Mouse (Mus musculus) testis, postnatal 10 days (tissue): ENCODE data around the gene Anapc4.

Experiments used
- DNase-seq: peaks from one replicate; pipeline ENCODE4 v3.0.0; 2021; ENCODE audit warnings: low spot score

The Anapc4 gene

GRCm38 (mm10) chr5:52868918-52869703 lies 35.3 kb downstream of the Anapc4 start:
- DNase-seq = no peak

DNA sequence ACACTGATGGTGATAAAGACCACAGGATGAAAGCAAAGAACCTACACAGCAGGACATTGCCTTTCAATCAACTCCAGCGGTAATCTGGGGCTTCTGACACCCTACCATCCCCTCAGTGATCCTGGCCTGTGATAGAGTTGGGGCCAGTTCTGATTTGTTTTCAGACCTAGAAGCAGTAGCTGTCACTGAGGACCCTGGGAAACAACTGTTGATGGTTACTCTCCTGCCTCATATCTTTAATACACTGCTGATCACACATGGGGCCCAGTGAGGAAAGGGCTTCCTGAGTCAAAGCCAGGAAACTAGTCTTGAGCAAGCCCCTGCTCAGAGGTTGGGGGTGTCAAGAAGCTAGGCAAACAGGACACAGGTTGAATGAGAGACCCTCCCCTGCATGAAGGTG lies 37.6 kb downstream of the Anapc4 start:
- peak; percentile 9 for DNase-seq

DNA sequence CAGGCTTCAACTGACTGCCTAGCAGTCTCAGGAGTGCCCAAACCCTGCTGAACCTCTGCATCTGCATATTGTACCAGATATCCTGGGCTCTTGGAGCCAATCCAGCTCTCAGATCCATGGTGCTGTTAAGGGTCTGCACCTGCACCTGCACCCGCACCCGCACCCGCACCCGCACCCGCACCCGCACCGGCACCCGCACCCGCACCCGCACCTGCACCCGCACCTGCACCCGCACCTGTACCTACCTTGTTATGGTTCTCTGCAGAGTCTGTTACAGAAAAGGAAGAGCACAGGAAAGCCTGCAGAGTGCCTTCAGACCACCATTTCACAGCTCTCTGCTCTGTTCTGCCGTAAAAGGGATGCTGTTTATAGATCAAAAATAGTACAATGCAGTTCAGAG lies 38.2 kb downstream of the Anapc4 start:
- peak; percentile 38 for DNase-seq

GRCm38 (mm10) chr5:52878847-52879246 lies 45.0 kb downstream of the Anapc4 start:
- DNase-seq = peak; percentile 73

- DNase-seq = no peak
These were observed 46.1 kb downstream of the Anapc4 start for GRCm38 (mm10) chr5:52879926-52880325.

DNA sequence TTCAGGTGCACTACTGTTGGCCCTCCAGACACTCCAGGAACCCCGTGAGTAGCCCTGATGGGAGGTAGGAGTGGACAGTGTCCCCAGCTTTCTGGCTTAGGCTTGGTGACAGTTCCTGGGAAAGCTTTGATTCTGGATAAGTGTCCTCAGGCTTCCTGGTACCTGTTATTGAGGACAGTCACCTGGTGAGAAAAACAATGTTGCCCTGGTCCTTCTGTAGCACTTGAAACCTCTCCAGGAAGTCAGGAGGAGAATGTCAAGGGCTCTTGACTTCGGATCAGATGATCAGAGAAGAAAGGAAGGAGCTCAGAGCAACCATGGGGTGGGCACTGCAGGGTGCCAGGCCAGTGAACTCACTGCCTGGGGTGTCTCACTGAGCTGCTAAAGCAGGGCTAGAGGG lies 48.6 kb downstream of the Anapc4 start:
- no peak for DNase-seq

DNA sequence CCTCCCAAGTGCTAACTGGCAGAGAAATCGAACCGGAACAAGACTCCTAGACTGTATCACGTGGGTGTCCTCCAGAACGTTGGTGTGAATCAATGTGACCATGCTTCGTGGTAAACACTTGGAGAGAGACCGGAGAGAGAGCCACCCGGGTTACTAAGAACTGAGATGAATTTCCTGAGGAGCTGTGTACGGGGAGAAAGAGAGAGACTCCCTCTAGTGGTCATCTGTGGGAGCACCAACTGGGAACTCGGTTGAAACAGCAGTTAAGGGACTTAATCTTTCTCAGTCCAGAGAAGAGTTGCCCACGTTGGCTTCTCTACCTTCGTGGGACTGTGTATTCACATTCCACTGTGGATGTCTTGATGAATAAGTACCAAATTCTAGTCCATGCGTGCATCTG lies 53.3 kb downstream of the Anapc4 start:
- DNase-seq = peak; percentile 78

DNA sequence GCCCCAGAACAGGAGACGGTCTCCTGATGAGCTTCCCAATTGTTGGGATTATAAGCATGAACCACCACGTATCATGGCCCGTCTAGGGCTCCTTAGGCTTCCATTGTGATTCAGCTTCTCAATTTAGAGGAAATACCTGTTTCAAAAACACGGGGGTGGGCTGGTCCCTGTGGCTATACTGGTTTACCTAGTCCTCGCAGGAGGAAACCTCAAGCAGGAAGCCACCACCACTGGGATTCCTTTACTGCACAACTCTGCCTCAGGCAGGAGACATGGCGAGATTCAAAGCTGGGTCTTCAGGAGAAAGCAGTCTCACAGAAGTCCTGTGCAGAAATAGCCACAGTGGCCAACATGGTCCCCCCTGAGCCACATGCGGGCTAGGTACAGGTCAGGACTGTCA lies 56.1 kb downstream of the Anapc4 start:
- no peak for DNase-seq

DNA sequence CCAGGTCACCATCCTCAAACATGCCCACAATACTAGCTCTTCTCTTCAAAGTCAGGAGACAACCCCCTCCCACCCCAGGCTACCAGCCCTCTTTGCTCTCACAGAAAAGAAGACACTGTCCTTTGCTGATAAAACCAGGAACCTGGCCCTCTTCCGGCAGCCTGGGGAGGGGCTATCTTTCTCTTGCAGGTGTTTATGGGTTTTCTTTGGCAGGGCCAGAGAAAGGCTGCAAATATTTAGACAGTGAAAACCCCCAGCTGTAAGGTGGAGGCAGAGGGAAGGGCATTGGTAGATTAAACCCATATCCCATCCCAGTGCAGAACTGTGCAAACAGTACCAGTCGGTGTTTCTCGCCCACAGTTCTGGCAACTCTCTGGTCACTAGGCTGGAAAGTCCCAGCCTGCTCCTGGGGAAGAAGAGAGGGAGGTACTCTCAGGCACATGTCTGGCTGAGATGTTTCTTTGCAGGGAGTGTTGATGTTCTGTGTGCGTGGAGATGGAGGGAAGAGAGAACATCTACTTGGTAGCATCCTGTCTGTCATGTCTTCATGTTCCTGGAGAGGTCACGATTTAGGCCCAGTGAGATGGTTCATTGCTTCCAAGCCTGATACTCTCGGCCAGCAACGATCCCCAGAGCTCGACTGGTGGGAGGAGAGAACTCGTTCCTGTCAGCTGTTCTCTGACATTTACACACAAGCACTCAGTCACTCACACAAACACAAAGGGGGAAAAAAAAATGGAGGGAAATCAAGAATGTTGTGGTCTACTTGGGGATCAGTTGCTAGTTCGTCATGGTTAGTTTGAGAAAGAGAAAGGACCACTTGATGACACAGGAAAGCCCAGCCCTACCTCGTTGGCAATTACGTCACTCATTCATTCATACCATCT lies 58.4 kb downstream of the Anapc4 start:
- no peak for DNase-seq

GRCm38 (mm10) chr5:52893938-52894337 lies 60.1 kb downstream of the Anapc4 start:
- DNase-seq = no peak

DNA sequence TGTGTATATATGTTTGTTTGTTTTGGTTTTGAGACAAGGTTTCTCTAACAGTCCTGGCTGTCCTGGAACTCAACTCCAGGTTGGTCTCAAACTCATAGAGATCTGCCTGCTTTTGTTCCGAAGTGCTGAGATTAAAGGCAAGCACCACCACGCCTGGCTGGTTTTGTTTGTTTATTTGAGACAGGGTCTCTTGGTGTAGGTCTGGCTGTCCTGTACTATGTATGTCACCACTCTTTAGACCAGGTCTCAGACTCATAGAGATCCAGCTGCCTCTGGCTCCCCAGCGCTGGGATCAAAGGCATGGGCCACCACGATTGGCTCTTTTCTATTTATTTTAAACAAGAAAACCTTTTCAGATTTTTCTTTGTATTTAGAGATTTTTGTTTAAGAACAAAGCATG lies 70.4 kb downstream of the Anapc4 start:
- no peak for DNase-seq

DNA sequence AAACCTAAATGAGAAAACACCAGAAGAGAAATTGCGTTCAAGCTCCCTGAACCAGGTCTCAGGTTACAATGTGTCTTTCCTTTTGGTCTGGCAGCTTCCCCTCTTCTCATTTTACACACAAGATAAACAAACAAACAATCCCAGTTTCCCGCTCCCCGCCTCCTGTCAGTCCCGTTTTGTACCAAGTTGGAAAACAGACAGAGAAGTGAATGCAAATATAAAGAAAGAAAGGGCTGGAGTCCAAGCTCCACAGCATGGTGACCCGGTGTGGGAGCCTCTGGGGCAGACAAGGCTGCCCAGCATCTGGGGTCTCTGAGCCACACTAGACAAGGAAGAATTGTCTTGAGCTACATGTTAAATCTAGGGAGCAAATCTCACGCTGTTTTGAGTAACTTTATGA lies 70.9 kb downstream of the Anapc4 start:
- no peak for DNase-seq

- DNase-seq = no peak
These were observed 74.4 kb downstream of the Anapc4 start for GRCm38 (mm10) chr5:52908246-52908645.

DNA sequence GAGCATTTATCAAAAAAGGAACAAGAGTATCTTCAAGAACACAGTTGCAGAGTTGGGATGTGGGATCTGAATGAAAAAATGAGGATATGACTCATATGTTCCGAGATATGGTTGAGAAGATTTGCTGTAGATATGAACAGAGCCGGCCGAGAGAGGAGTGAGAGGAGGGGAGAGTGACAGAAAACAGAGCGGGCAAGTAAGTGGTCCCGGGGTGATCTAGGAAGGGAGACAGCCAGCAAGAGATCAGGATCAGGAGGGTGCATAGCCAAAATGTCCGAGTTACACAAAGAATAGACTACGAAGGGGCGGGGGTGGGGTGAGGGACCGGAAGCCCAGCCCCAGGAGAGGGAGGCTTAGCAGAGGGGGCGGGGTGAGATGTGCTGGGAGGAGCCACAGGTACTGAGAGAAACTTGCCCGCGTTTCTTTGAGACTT lies 76.4 kb downstream of the Anapc4 start:
- DNase-seq = peak; percentile 56

DNA sequence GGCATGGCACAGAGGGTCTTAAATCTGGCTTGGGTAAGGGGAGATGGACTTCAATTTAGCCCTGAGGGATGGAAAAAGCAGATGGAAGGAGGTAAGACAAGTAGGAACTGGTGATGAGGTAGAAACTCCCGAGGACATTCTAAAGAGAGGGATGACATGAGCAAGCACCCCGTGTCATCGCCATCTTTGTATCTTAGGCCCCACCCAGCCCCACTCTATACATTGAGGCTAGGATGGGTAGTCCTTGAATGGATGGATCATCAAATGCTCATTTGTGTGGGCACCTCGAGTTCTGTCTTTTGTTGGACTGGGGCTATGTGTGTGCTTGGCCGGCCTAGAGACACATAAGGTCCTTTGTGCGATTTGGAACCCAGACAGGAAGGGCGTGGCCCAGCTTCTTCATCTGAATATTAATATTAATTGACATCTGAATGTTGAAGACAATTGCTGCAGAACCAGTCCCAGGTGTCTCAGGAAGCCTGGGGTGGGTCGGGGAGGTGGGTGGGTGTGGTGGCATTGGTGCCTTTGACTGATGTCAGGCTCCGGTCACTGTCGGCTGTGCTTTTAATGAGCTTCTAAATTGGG lies 77.6 kb downstream of the Anapc4 start:
- no peak for DNase-seq

DNA sequence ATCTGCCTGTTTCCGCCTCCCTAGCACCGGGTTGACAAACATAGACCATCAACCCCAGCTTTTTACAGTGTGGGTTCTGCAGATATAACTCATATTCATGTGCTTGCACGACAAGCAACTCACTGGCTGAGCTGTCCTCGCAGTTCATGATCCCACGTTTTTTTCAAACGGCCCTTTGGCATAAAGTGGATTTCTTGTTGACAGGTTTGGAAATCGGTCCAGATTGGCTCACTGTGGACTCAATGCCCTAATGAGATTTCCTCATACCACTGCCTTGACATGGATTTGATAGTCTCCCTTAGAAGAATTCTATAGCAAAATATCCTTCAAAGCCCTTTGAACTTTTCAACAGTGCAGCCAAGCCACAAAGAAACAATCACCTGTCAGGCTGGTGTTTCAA lies 79.9 kb downstream of the Anapc4 start:
- DNase-seq = no peak

- DNase-seq = no peak
These were observed 82.4 kb downstream of the Anapc4 start for GRCm38 (mm10) chr5:52916186-52916585.
